Mouse (Mus musculus): ENCODE measurements around the gene Pomc. TPM values are rescaled to one million over a fixed set of nuclear protein-coding genes. Genes with fewer than 3 reads are reported as not detected.
"Not testable (repeated sequence)": the region's sequence is repeated elsewhere in the genome, so short reads cannot be mapped to it uniquely, and the experiment has no call there.

Pomc gene
- total and polyA plus RNA-seq, 2 experiments from 2014 or later, result 4.8 to 6.7 TPM

- Histone ChIP-seq H3K4me1 (ENCODE audit: insufficient read depth) (no peaks in the 10 kb centered on the region; the same call in 1 of the 2 replicates), H3K4me3 (ENCODE audit: low read depth, low read length) (no peak overlapping the region), H3K4me2 (ENCODE audit: low read depth) (no peak overlapping the region), H3K9ac (no peak overlapping the region), H3K36me3 (ENCODE audit: insufficient read depth) (peaks cover 18% of the 10 kb centered on the region; the same call in 1 of the 2 replicates), H3K27ac (ENCODE audit: low read depth, low read length) (no peak overlapping the region), H3K27me3 (ENCODE audit: insufficient read depth, low read length) (no peaks in the 10 kb centered on the region), H3K9me3 (ENCODE audit: low read length) (no peaks in the 10 kb centered on the region)
- no peak for DNase-seq
- TF ChIP-seq CTCF (IDR thresholded peaks at IDR 0.05; ENCODE audit: low read depth), result no peak
- WGBS, result 95% methylated on average over 3 of the region's 3 CpGs
- ATAC-seq, result no peak
These were observed 38.9 kb upstream of the Pomc start for GRCm38 (mm10) chr12:3915852-3916251.

GRCm38 (mm10) chr12:3917668-3918341 is 36.9 kb upstream of the Pomc start:
- H3K27ac ChIP-seq (ENCODE audit: low read depth, low read length), result no peak overlapping the region
- H3K4me1 ChIP-seq (ENCODE audit: insufficient read depth), result no peaks in the 10 kb centered on the region; the same call in 1 of the 2 replicates
- no peaks in the 10 kb centered on the region for H3K27me3 ChIP-seq (ENCODE audit: insufficient read depth, low read length)
- 0 out of 2 replicates have a peak, but pooled peaks cover 11% of the 10 kb centered on the region for H3K36me3 ChIP-seq (ENCODE audit: insufficient read depth)
- no peak overlapping the region for H3K9ac ChIP-seq
- H3K4me3 ChIP-seq (ENCODE audit: low read depth, low read length), result no peak overlapping the region
- no peaks in the 10 kb centered on the region for H3K9me3 ChIP-seq (ENCODE audit: low read length)
- WGBS, result 20% methylated on average over 14 of the region's 14 CpGs
- no peak for DNase-seq
- ATAC-seq, result peak; percentile 66
- no peak for TF ChIP-seq CTCF (IDR thresholded peaks at IDR 0.05; ENCODE audit: low read depth)
- no peak overlapping the region for H3K4me2 ChIP-seq (ENCODE audit: low read depth)

GRCm38 (mm10) chr12:3918577-3918976 is 36.2 kb upstream of the Pomc start:
- 0 out of 2 replicates have a peak, but pooled peaks cover 9% of the 10 kb centered on the region for H3K36me3 ChIP-seq (ENCODE audit: insufficient read depth)
- WGBS, result 72% methylated on average over 3 of the region's 3 CpGs
- H3K4me3 ChIP-seq (ENCODE audit: low read depth, low read length), result no peak overlapping the region
- no peak overlapping the region for H3K27ac ChIP-seq (ENCODE audit: low read depth, low read length)
- no peaks in the 10 kb centered on the region; the same call in 1 of the 2 replicates for H3K4me1 ChIP-seq (ENCODE audit: insufficient read depth)
- no peaks in the 10 kb centered on the region for H3K9me3 ChIP-seq (ENCODE audit: low read length)
- ATAC-seq (no peak), DNase-seq (no peak)
- H3K9ac ChIP-seq, result no peak overlapping the region
- H3K4me2 ChIP-seq (ENCODE audit: low read depth), result no peak overlapping the region
- H3K27me3 ChIP-seq (ENCODE audit: insufficient read depth, low read length), result no peaks in the 10 kb centered on the region
- TF ChIP-seq CTCF (IDR thresholded peaks at IDR 0.05; ENCODE audit: low read depth), result no peak

GRCm38 (mm10) chr12:3919423-3919822 is 35.3 kb upstream of the Pomc start:
- no peak overlapping the region for H3K27ac ChIP-seq (ENCODE audit: low read depth, low read length)
- no peaks in the 10 kb centered on the region for H3K27me3 ChIP-seq (ENCODE audit: insufficient read depth, low read length)
- no peaks in the 10 kb centered on the region; the same call in 1 of the 2 replicates for H3K4me1 ChIP-seq (ENCODE audit: insufficient read depth)
- DNase-seq, result no peak
- H3K4me3 ChIP-seq (ENCODE audit: low read depth, low read length), result no peak overlapping the region
- 82% methylated on average over 3 of the region's 3 CpGs for WGBS
- no peak for TF ChIP-seq CTCF (IDR thresholded peaks at IDR 0.05; ENCODE audit: low read depth)
- H3K4me2 ChIP-seq (ENCODE audit: low read depth), result no peak overlapping the region
- H3K9me3 ChIP-seq (ENCODE audit: low read length), result no peaks in the 10 kb centered on the region
- H3K36me3 ChIP-seq (ENCODE audit: insufficient read depth), result 0 out of 2 replicates have a peak, but pooled peaks cover 5% of the 10 kb centered on the region
- no peak for ATAC-seq
- no peak overlapping the region for H3K9ac ChIP-seq

- no peak overlapping the region for H3K9ac ChIP-seq
- H3K27ac ChIP-seq (ENCODE audit: low read depth, low read length), result no peak overlapping the region
- TF ChIP-seq CTCF (IDR thresholded peaks at IDR 0.05; ENCODE audit: low read depth), result peak; percentile 71
- no peak overlapping the region for H3K4me3 ChIP-seq (ENCODE audit: low read depth, low read length)
- H3K4me2 ChIP-seq (ENCODE audit: low read depth), result no peak overlapping the region
- no peaks in the 10 kb centered on the region for H3K27me3 ChIP-seq (ENCODE audit: insufficient read depth, low read length)
- 2% methylated on average over 1 of the region's 1 CpGs for WGBS
- H3K9me3 ChIP-seq (ENCODE audit: low read length), result no peaks in the 10 kb centered on the region
- no peaks in the 10 kb centered on the region for H3K36me3 ChIP-seq (ENCODE audit: insufficient read depth)
- H3K4me1 ChIP-seq (ENCODE audit: insufficient read depth), result no peaks in the 10 kb centered on the region
- DNase-seq (peak; percentile 58), ATAC-seq (no peak)
These were observed 28.6 kb upstream of the Pomc start for GRCm38 (mm10) chr12:3926127-3926526.

GRCm38 (mm10) chr12:3928841-3929240 is 25.9 kb upstream of the Pomc start:
- Histone ChIP-seq H3K27ac (ENCODE audit: low read depth, low read length) (no peak overlapping the region), H3K9ac (no peak overlapping the region), H3K27me3 (ENCODE audit: insufficient read depth, low read length) (no peaks in the 10 kb centered on the region), H3K36me3 (ENCODE audit: insufficient read depth) (no peaks in the 10 kb centered on the region), H3K4me3 (ENCODE audit: low read depth, low read length) (no peak overlapping the region), H3K9me3 (ENCODE audit: low read length) (no peaks in the 10 kb centered on the region), H3K4me2 (ENCODE audit: low read depth) (no peak overlapping the region), H3K4me1 (ENCODE audit: insufficient read depth) (no peaks in the 10 kb centered on the region)
- DNase-seq (peak; percentile 31), ATAC-seq (peak; percentile 37; the same call in 1 of the 2 replicates)
- peak; percentile 63 for TF ChIP-seq CTCF (IDR thresholded peaks at IDR 0.05; ENCODE audit: low read depth)
- WGBS, result 79% methylated on average over 3 of the region's 3 CpGs

GRCm38 (mm10) chr12:3930090-3930865 is 24.5 kb upstream of the Pomc start:
- H3K27ac ChIP-seq (ENCODE audit: low read depth, low read length); H3K4me1 ChIP-seq (ENCODE audit: insufficient read depth); H3K9me3 ChIP-seq (ENCODE audit: low read length); H3K27me3 ChIP-seq (ENCODE audit: insufficient read depth, low read length); H3K4me3 ChIP-seq (ENCODE audit: low read depth, low read length); H3K36me3 ChIP-seq (ENCODE audit: insufficient read depth): not testable (repeated sequence)
- H3K4me2 ChIP-seq (ENCODE audit: low read depth), result peak overlapping the region; percentile 29
- 0 out of 2 replicates have a peak overlapping the region, but pooled peaks have one; percentile 3 for H3K9ac ChIP-seq
- ATAC-seq (peak; percentile 93), DNase-seq (peak; percentile 76)
- 65% methylated on average over 30 of the region's 47 CpGs for WGBS
